Mouse (Mus musculus) liver, postnatal 0 days (tissue): ENCODE data around the gene Coa6.
"Not testable (repeated sequence)": the region's sequence is repeated elsewhere in the genome, so short reads cannot be mapped to it uniquely, and the experiment has no call there.

ENCODE experiments used
- CTCF ChIP-seq: sonication (generic); IDR thresholded peaks from 2 replicates; pipeline ENCODE4 v1.5.1; 2016; ENCODE audit warnings: antibody characterized with exemption, low read depth
- EP300 ChIP-seq: IDR thresholded peaks from 2 replicates; pipeline ENCODE4 v1.6.1; 2016; ENCODE audit warnings: antibody characterized with exemption, low read depth, mild to moderate bottlenecking

- not testable (repeated sequence) for TF ChIP-seq CTCF, EP300
Measured at GRCm38 (mm10) chr8:126404550-126404949, 17.8 kb upstream of the Coa6 start.
